Mouse (Mus musculus): Measurements from ENCODE around the gene Ren1. TPM values are rescaled to one million over a fixed set of nuclear protein-coding genes. Genes with fewer than 3 reads are reported as not detected.

Ren1 gene
- polyA plus RNA-seq, 1 experiment from 2014 or later, result 1.3 TPM

GRCm38 (mm10) chr1:133382552-133383155 lies 32.3 kb downstream of the Ren1 start:
- Histone ChIP-seq H3K36me3 (ENCODE audit: insufficient read depth, low read length) (peaks cover 12% of the 10 kb centered on the region), H3K9me3 (ENCODE audit: low read length) (no peaks in the 10 kb centered on the region), H3K4me2 (replicated peaks; ENCODE audit: low read depth, low read length) (no peak overlapping the region), H3K4me3 (ENCODE audit: low read depth, low read length) (no peak overlapping the region), H3K27ac (ENCODE audit: low read length) (no peak overlapping the region), H3K4me1 (ENCODE audit: insufficient read depth, low read depth, low read length) (no peaks in the 10 kb centered on the region; the same call in 1 of the 2 replicates), H3K27me3 (replicated peaks; ENCODE audit: insufficient read depth, low read length) (no peaks in the 10 kb centered on the region), H3K9ac (replicated peaks; ENCODE audit: low read depth) (no peak overlapping the region)
- ATAC-seq (peak; percentile 11), DNase-seq (ENCODE audit: low spot score) (no peak)
- TF ChIP-seq EP300 (IDR thresholded peaks at IDR 0.05) (no peak), CTCF (IDR thresholded peaks at IDR 0.05) (no peak)
- WGBS, result 57% methylated on average over 12 of the region's 12 CpGs

- Histone ChIP-seq H3K27me3 (replicated peaks; ENCODE audit: insufficient read depth, low read length) (no peaks in the 10 kb centered on the region), H3K36me3 (ENCODE audit: insufficient read depth, low read length) (peaks cover 12% of the 10 kb centered on the region), H3K4me1 (ENCODE audit: insufficient read depth, low read depth, low read length) (no peaks in the 10 kb centered on the region; the same call in 1 of the 2 replicates), H3K27ac (ENCODE audit: low read length) (no peak overlapping the region), H3K4me2 (replicated peaks; ENCODE audit: low read depth, low read length) (no peak overlapping the region), H3K9me3 (ENCODE audit: low read length) (no peaks in the 10 kb centered on the region), H3K4me3 (ENCODE audit: low read depth, low read length) (no peak overlapping the region), H3K9ac (replicated peaks; ENCODE audit: low read depth) (no peak overlapping the region)
- TF ChIP-seq CTCF (IDR thresholded peaks at IDR 0.05) (no peak), EP300 (IDR thresholded peaks at IDR 0.05) (no peak)
- 93% methylated on average over 14 of the region's 14 CpGs for WGBS
- DNase-seq (ENCODE audit: low spot score) (no peak), ATAC-seq (no peak)
These were observed 33.0 kb downstream of the Ren1 start for GRCm38 (mm10) chr1:133383157-133383783.

- no peaks in the 10 kb centered on the region for H3K9me3 ChIP-seq (ENCODE audit: low read length)
- H3K27me3 ChIP-seq (replicated peaks; ENCODE audit: insufficient read depth, low read length), result no peaks in the 10 kb centered on the region
- H3K4me3 ChIP-seq (ENCODE audit: low read depth, low read length), result no peak overlapping the region
- no peak overlapping the region for H3K27ac ChIP-seq (ENCODE audit: low read length)
- ATAC-seq, result peak; percentile 53
- TF ChIP-seq EP300 (IDR thresholded peaks at IDR 0.05) (no peak), CTCF (IDR thresholded peaks at IDR 0.05) (peak; percentile 96)
- no peak overlapping the region for H3K4me2 ChIP-seq (replicated peaks; ENCODE audit: low read depth, low read length)
- no peak overlapping the region for H3K9ac ChIP-seq (replicated peaks; ENCODE audit: low read depth)
- 33% methylated on average over 9 of the region's 9 CpGs for WGBS
- H3K4me1 ChIP-seq (ENCODE audit: insufficient read depth, low read depth, low read length), result no peaks in the 10 kb centered on the region
- peak; percentile 81 for DNase-seq (ENCODE audit: low spot score)
- H3K36me3 ChIP-seq (ENCODE audit: insufficient read depth, low read length), result peaks cover 17% of the 10 kb centered on the region
These were observed 35.2 kb downstream of the Ren1 start for GRCm38 (mm10) chr1:133385506-133385905.

- DNase-seq (ENCODE audit: low spot score), result no peak
- no peaks in the 10 kb centered on the region for H3K27me3 ChIP-seq (replicated peaks; ENCODE audit: insufficient read depth, low read length)
- H3K9me3 ChIP-seq (ENCODE audit: low read length), result no peaks in the 10 kb centered on the region
- H3K36me3 ChIP-seq (ENCODE audit: insufficient read depth, low read length), result peaks cover 22% of the 10 kb centered on the region
- H3K9ac ChIP-seq (replicated peaks; ENCODE audit: low read depth), result no peak overlapping the region
- TF ChIP-seq EP300 (IDR thresholded peaks at IDR 0.05), result no peak
- TF ChIP-seq CTCF (IDR thresholded peaks at IDR 0.05), result no peak
- no peak overlapping the region for H3K27ac ChIP-seq (ENCODE audit: low read length)
- no peak overlapping the region for H3K4me2 ChIP-seq (replicated peaks; ENCODE audit: low read depth, low read length)
- WGBS, result 66% methylated on average over 11 of the region's 11 CpGs
- H3K4me3 ChIP-seq (ENCODE audit: low read depth, low read length), result no peak overlapping the region
- ATAC-seq, result no peak
- no peaks in the 10 kb centered on the region for H3K4me1 ChIP-seq (ENCODE audit: insufficient read depth, low read depth, low read length)
These were observed 35.9 kb downstream of the Ren1 start for GRCm38 (mm10) chr1:133386209-133386608.

GRCm38 (mm10) chr1:133387539-133388268 lies 37.4 kb downstream of the Ren1 start:
- peaks cover 29% of the 10 kb centered on the region for H3K36me3 ChIP-seq (ENCODE audit: insufficient read depth, low read length)
- H3K4me2 ChIP-seq (replicated peaks; ENCODE audit: low read depth, low read length), result no peak overlapping the region
- no peak for TF ChIP-seq CTCF (IDR thresholded peaks at IDR 0.05)
- TF ChIP-seq EP300 (IDR thresholded peaks at IDR 0.05), result no peak
- ATAC-seq (no peak), DNase-seq (ENCODE audit: low spot score) (no peak)
- H3K4me3 ChIP-seq (ENCODE audit: low read depth, low read length), result no peak overlapping the region
- H3K9me3 ChIP-seq (ENCODE audit: low read length), result no peaks in the 10 kb centered on the region
- H3K9ac ChIP-seq (replicated peaks; ENCODE audit: low read depth), result no peak overlapping the region
- H3K27me3 ChIP-seq (replicated peaks; ENCODE audit: insufficient read depth, low read length), result no peaks in the 10 kb centered on the region
- 53% methylated on average over 18 of the region's 19 CpGs for WGBS
- no peaks in the 10 kb centered on the region for H3K4me1 ChIP-seq (ENCODE audit: insufficient read depth, low read depth, low read length)
- H3K27ac ChIP-seq (ENCODE audit: low read length), result no peak overlapping the region

- Histone ChIP-seq H3K4me2 (replicated peaks; ENCODE audit: low read depth, low read length) (no peak overlapping the region), H3K9ac (replicated peaks; ENCODE audit: low read depth) (no peak overlapping the region), H3K4me1 (ENCODE audit: insufficient read depth, low read depth, low read length) (peaks cover 4% of the 10 kb centered on the region; the same call in 1 of the 2 replicates), H3K27me3 (replicated peaks; ENCODE audit: insufficient read depth, low read length) (no peaks in the 10 kb centered on the region), H3K36me3 (ENCODE audit: insufficient read depth, low read length) (peaks cover 17% of the 10 kb centered on the region; the same call in 1 of the 2 replicates), H3K27ac (ENCODE audit: low read length) (no peak overlapping the region), H3K9me3 (ENCODE audit: low read length) (no peaks in the 10 kb centered on the region), H3K4me3 (ENCODE audit: low read depth, low read length) (no peak overlapping the region)
- 70% methylated on average over 4 of the region's 4 CpGs for WGBS
- DNase-seq (ENCODE audit: low spot score), result no peak
- TF ChIP-seq EP300 (IDR thresholded peaks at IDR 0.05) (no peak), CTCF (IDR thresholded peaks at IDR 0.05) (no peak)
- no peak for ATAC-seq
These were observed 44.4 kb downstream of the Ren1 start for GRCm38 (mm10) chr1:133394702-133395101.
